Mouse (Mus musculus): ENCODE measurements around the gene A630076J17Rik. TPM values are rescaled to one million over a fixed set of nuclear protein-coding genes. Genes with fewer than 3 reads are reported as not detected.

Gene A630076J17Rik
- polyA plus RNA-seq, 1 experiment from 2014 or later: not detected

DNA sequence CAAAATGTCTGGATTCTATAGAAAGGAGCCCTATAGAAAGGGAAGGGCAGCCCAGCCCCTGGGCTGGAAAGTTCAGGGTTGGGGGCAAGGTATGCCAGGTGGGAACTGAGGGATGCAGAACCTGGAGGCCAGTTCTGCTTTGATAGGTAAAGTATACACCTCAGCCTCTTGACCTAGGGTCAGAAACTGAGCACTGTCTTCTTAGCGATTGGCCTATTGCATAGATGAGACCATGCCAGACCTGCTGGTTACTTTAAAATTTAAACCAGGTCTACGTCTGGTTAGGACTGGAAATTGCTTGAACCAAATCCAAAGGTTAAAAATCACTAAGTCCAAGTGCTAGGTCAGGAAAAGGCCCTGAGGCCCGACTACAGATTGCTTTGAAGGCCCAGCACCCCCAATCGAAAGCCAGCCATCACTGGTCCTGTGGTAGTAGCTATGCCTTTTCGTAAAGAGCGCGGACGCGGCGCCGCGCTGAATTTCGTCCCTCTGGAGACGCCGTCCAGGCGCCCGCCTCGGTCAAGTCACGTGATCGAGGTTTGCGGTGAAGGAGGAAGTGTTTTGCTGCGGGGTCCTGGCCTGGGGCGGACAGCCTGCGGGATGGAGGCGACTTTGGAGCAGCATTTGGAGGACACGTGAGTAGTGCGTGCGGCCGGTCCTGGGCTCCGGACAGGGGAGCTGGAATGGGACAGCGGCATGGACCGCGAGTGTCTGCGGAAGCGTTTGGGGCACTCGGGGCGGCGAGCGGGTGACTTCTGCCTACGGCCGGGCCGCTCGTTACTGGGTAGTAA is 48.3 kb downstream of the A630076J17Rik start, which contains the start of gene Lamtor5:
Gene Lamtor5, plus strand, starts transcription at position 380 of the 791 bp plus-strand sequence.
- Histone ChIP-seq H3K27ac (ENCODE audit: low read length) (0 out of 2 replicates have a peak within 1 kb of the TSS, but pooled peaks have one; percentile 22), H3K27me3 (ENCODE audit: control insufficient read depth, insufficient read depth, low read depth, low read length) (no peaks in the 10 kb centered on the region), H3K36me3 (ENCODE audit: control insufficient read depth, insufficient read depth, low read length) (peaks cover 9% of the 10 kb centered on the region), H3K9me3 (replicated peaks; ENCODE audit: control insufficient read depth, low read length, poor library complexity, severe bottlenecking) (no peaks in the 10 kb centered on the region), H3K4me1 (ENCODE audit: control insufficient read depth, insufficient read depth, low read length) (peaks cover 14% of the 10 kb centered on the region), H3K4me3 (ENCODE audit: low read depth, low read length) (peak within 1 kb of the TSS; percentile 95), H3K4me2 (ENCODE audit: low read length) (peak within 1 kb of the TSS; percentile 62), H3K9ac (ENCODE audit: low read depth, low read length) (peak within 1 kb of the TSS; percentile 83)
- WGBS: 3% methylated on average over 43 of the region's 43 CpGs
- ATAC-seq: peak; percentile 89

Other genes starting within 250 kb of the A630076J17Rik start
- gene Kcna3, start 194.4 kb upstream of the A630076J17Rik start, polyA plus RNA-seq (2015; fragmentation: Nextera tagmentation; extraction: Ambion mirVana): 16.0 and 17.8 TPM in 2 replicates
- gene Kcna2, start 129.5 kb upstream of the A630076J17Rik start, polyA plus RNA-seq (2015; fragmentation: Nextera tagmentation; extraction: Ambion mirVana): 1.6 TPM in 2 replicates
- gene Kcna10, start 47.6 kb upstream of the A630076J17Rik start, polyA plus RNA-seq (2015; fragmentation: Nextera tagmentation; extraction: Ambion mirVana): not detected in 2 replicates
- gene Cym, start 8.9 kb upstream of the A630076J17Rik start, polyA plus RNA-seq (2015; fragmentation: Nextera tagmentation; extraction: Ambion mirVana): 0.22 and 0.34 TPM in 2 replicates
- 0.07 and 0.08 TPM in 2 replicates for gene Prok1, start 9.1 kb downstream of the A630076J17Rik start, polyA plus RNA-seq (2015; fragmentation: Nextera tagmentation; extraction: Ambion mirVana)
- 175 and 178 TPM in 2 replicates for gene Lamtor5, start 48.2 kb downstream of the A630076J17Rik start, polyA plus RNA-seq (2015; fragmentation: Nextera tagmentation; extraction: Ambion mirVana)
- 2.4 and 2.6 TPM in 2 replicates for gene Slc16a4, start 60.6 kb downstream of the A630076J17Rik start, polyA plus RNA-seq (2015; fragmentation: Nextera tagmentation; extraction: Ambion mirVana)
- 5.7 and 6.5 TPM in 2 replicates for gene Rbm15, start 103.1 kb downstream of the A630076J17Rik start, polyA plus RNA-seq (2015; fragmentation: Nextera tagmentation; extraction: Ambion mirVana)
- 5.8 and 8.8 TPM in 2 replicates for gene Kcnc4, start 228.9 kb downstream of the A630076J17Rik start, polyA plus RNA-seq (2015; fragmentation: Nextera tagmentation; extraction: Ambion mirVana)

Data from midbrain, embryonic 16.5 days (tissue).